Mouse (Mus musculus): ENCODE results near the gene Mapkap1.

- TF ChIP-seq CTCF (IDR thresholded peaks at IDR 0.05; ENCODE audit: low read depth) (no peak), EP300 (optimal IDR thresholded peaks at IDR 0.05) (no peak)
Measured at GRCm38 (mm10) chr2:34560146-34560545, 153.6 kb downstream of the Mapkap1 start.

Measured in stomach, postnatal 0 days (tissue).